Mouse (Mus musculus): ENCODE measurements around the gene Zfp3. TPM values are rescaled to one million over a fixed set of nuclear protein-coding genes. Genes with fewer than 3 reads are reported as not detected.
"Not testable (repeated sequence)": the region's sequence is repeated elsewhere in the genome, so short reads cannot be mapped to it uniquely, and the experiment has no call there.

The Zfp3 gene
- polyA plus RNA-seq, 1 experiment: 1.1 TPM

- TF ChIP-seq CEBPB (IDR thresholded peaks at IDR 0.05; ENCODE audit: low read depth) (no peak), MAX (IDR thresholded peaks at IDR 0.05) (no peak)
- Histone ChIP-seq H3K79me2 (ENCODE audit: control insufficient read depth, insufficient read depth) (no peaks in the 10 kb centered on the region), H3K79me3 (ENCODE audit: low read depth) (no peaks in the 10 kb centered on the region), H3K27me3 (ENCODE audit: control insufficient read depth, insufficient read depth, insufficient read length) (no peaks in the 10 kb centered on the region), H3ac (ENCODE audit: control insufficient read depth, insufficient read length, low read depth) (no peak overlapping the region), H3K4me3 (ENCODE audit: insufficient read depth, poor library complexity, severe bottlenecking) (no peak overlapping the region), H3K36me3 (ENCODE audit: control insufficient read depth, insufficient read depth) (no peaks in the 10 kb centered on the region)
Measured at GRCm38 (mm10) chr11:70752337-70753017, 11.5 kb upstream of the Zfp3 start.

GRCm38 (mm10) chr11:70753146-70753545, 10.9 kb upstream of the Zfp3 start:
- Histone ChIP-seq H3K36me3 (ENCODE audit: control insufficient read depth, insufficient read depth) (no peaks in the 10 kb centered on the region), H3K27me3 (ENCODE audit: control insufficient read depth, insufficient read depth, insufficient read length) (no peaks in the 10 kb centered on the region), H3ac (ENCODE audit: control insufficient read depth, insufficient read length, low read depth) (no peak overlapping the region), H3K79me3 (ENCODE audit: low read depth) (no peaks in the 10 kb centered on the region), H3K79me2 (ENCODE audit: control insufficient read depth, insufficient read depth) (no peaks in the 10 kb centered on the region), H3K4me3 (ENCODE audit: insufficient read depth, poor library complexity, severe bottlenecking) (no peak overlapping the region)
- TF ChIP-seq FOSL1 (IDR thresholded peaks at IDR 0.05; ENCODE audit: insufficient read depth, low read length, poor library complexity, severe bottlenecking) (no peak), USF1 (IDR thresholded peaks at IDR 0.05; ENCODE audit: low read depth) (no peak), MYOD1 (IDR thresholded peaks at IDR 0.05; ENCODE audit: control insufficient read depth, insufficient read length, low read depth) (no peak)

GRCm38 (mm10) chr11:70754476-70754875, 9.5 kb upstream of the Zfp3 start:
- no peaks in the 10 kb centered on the region for H3K27me3 ChIP-seq (ENCODE audit: control insufficient read depth, insufficient read depth, insufficient read length)
- no peaks in the 10 kb centered on the region for H3K36me3 ChIP-seq (ENCODE audit: control insufficient read depth, insufficient read depth)
- no peak overlapping the region for H3ac ChIP-seq (ENCODE audit: control insufficient read depth, insufficient read length, low read depth)
- TF ChIP-seq MYOD1 (IDR thresholded peaks at IDR 0.05; ENCODE audit: control insufficient read depth, insufficient read length, low read depth): no peak
- no peak for TF ChIP-seq USF1 (IDR thresholded peaks at IDR 0.05; ENCODE audit: low read depth)
- no peak for TF ChIP-seq FOSL1 (IDR thresholded peaks at IDR 0.05; ENCODE audit: insufficient read depth, low read length, poor library complexity, severe bottlenecking)
- TF ChIP-seq MYOG (IDR thresholded peaks at IDR 0.05; ENCODE audit: control insufficient read depth, extremely low read depth, insufficient read length): no peak
- TF ChIP-seq CTCF (IDR thresholded peaks at IDR 0.05; ENCODE audit: control insufficient read depth, insufficient read depth, insufficient read length): no peak
- no peak for TF ChIP-seq CEBPB (IDR thresholded peaks at IDR 0.05; ENCODE audit: low read depth)
- TF ChIP-seq MAX (IDR thresholded peaks at IDR 0.05): no peak
- H3K79me2 ChIP-seq (ENCODE audit: control insufficient read depth, insufficient read depth): no peaks in the 10 kb centered on the region
- H3K4me3 ChIP-seq (ENCODE audit: insufficient read depth, poor library complexity, severe bottlenecking): no peak overlapping the region
- no peaks in the 10 kb centered on the region for H3K79me3 ChIP-seq (ENCODE audit: low read depth)

- Histone ChIP-seq H3K79me2 (ENCODE audit: control insufficient read depth, insufficient read depth) (no peaks in the 10 kb centered on the region), H3K4me3 (ENCODE audit: insufficient read depth, poor library complexity, severe bottlenecking) (no peak overlapping the region), H3K79me3 (ENCODE audit: low read depth) (no peaks in the 10 kb centered on the region), H3ac (ENCODE audit: control insufficient read depth, insufficient read length, low read depth) (no peak overlapping the region), H3K36me3 (ENCODE audit: control insufficient read depth, insufficient read depth) (no peaks in the 10 kb centered on the region), H3K27me3 (ENCODE audit: control insufficient read depth, insufficient read depth, insufficient read length) (no peaks in the 10 kb centered on the region)
- TF ChIP-seq MYOG (IDR thresholded peaks at IDR 0.05; ENCODE audit: control insufficient read depth, extremely low read depth, insufficient read length) (no peak), CEBPB (IDR thresholded peaks at IDR 0.05; ENCODE audit: low read depth) (no peak), MYOD1 (IDR thresholded peaks at IDR 0.05; ENCODE audit: control insufficient read depth, insufficient read length, low read depth) (no peak), USF1 (IDR thresholded peaks at IDR 0.05; ENCODE audit: low read depth) (no peak), FOSL1 (IDR thresholded peaks at IDR 0.05; ENCODE audit: insufficient read depth, low read length, poor library complexity, severe bottlenecking) (no peak), CTCF (IDR thresholded peaks at IDR 0.05; ENCODE audit: control insufficient read depth, insufficient read depth, insufficient read length) (no peak), MAX (IDR thresholded peaks at IDR 0.05) (no peak)
Measured at GRCm38 (mm10) chr11:70754958-70755357, 9.1 kb upstream of the Zfp3 start.

- Histone ChIP-seq H3K79me2 (ENCODE audit: control insufficient read depth, insufficient read depth) (no peaks in the 10 kb centered on the region), H3K79me3 (ENCODE audit: low read depth) (no peaks in the 10 kb centered on the region), H3K36me3 (ENCODE audit: control insufficient read depth, insufficient read depth) (no peaks in the 10 kb centered on the region), H3K4me3 (ENCODE audit: insufficient read depth, poor library complexity, severe bottlenecking) (no peak overlapping the region), H3K27me3 (ENCODE audit: control insufficient read depth, insufficient read depth, insufficient read length) (no peaks in the 10 kb centered on the region), H3ac (ENCODE audit: control insufficient read depth, insufficient read length, low read depth) (no peak overlapping the region)
- TF ChIP-seq MYOD1 (IDR thresholded peaks at IDR 0.05; ENCODE audit: control insufficient read depth, insufficient read length, low read depth) (no peak), MYOG (IDR thresholded peaks at IDR 0.05; ENCODE audit: control insufficient read depth, extremely low read depth, insufficient read length) (no peak), CTCF (IDR thresholded peaks at IDR 0.05; ENCODE audit: control insufficient read depth, insufficient read depth, insufficient read length) (peak; percentile 49)
Measured at GRCm38 (mm10) chr11:70755645-70756044, 8.4 kb upstream of the Zfp3 start.

- not testable (repeated sequence) for H3K36me3 ChIP-seq (ENCODE audit: control insufficient read depth, insufficient read depth); H3K79me2 ChIP-seq (ENCODE audit: control insufficient read depth, insufficient read depth); H3ac ChIP-seq (ENCODE audit: control insufficient read depth, insufficient read length, low read depth); H3K79me3 ChIP-seq (ENCODE audit: low read depth); H3K27me3 ChIP-seq (ENCODE audit: control insufficient read depth, insufficient read depth, insufficient read length); H3K4me3 ChIP-seq (ENCODE audit: insufficient read depth, poor library complexity, severe bottlenecking)
Measured at GRCm38 (mm10) chr11:70760446-70760845, 3.6 kb upstream of the Zfp3 start.

Measured in C2C12 (cell line).